In the genomic region with DNA sequence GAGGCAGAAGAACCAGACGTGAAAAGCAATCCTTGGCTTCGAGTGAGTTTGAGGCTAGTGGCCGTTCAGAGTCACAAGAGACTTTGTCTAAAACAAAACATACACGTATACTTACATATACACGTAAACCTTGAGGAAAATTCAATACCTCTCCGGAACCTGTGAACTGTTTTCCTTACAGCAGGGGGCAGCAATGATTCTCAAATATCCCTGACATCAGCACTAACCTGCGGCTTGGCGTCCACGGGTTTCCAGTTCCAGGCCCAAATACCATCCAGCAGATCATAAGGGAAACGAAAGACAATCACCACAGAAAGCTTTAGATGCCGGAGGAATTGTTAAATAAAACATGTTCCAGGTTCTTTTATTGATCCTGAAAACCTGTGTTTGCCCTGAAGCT, we compare ENCODE assay signal across 9 mouse cellular contexts. TPM values are rescaled to one million over a fixed set of nuclear protein-coding genes. Genes with fewer than 3 reads are reported as not detected.
DNase-seq lines count a peak whose midpoint lies in the region; ATAC-seq and TF ChIP-seq lines count a peak whose summit lies in the region.
"Had no signal": no experiment of that assay in that cellular context is flagged by ENCODE, and none has a peak within 500 bp of the region (broad histone marks: within the 10 kb centered on the region; RNA-seq: fewer than 3 reads in every experiment).

No protein-coding gene starts in this region.

- H3K36me3 ChIP-seq in forebrain, embryonic 11.5 days (ENCODE audit: control insufficient read depth, insufficient read depth, low read length) = no peaks in the 10 kb centered on the region
- no peaks in the 10 kb centered on the region for H3K36me3 ChIP-seq in forebrain, embryonic 15.5 days
- H3K36me3 ChIP-seq in hindbrain, postnatal 0 days (ENCODE audit: insufficient read depth, low read length) = no peaks in the 10 kb centered on the region
- H3K36me3 ChIP-seq: neural tube, embryonic 12.5 days had no signal

- no peak overlapping the region for H3K4me3 ChIP-seq in forebrain, embryonic 11.5 days (ENCODE audit: low read depth, low read length)
- H3K4me3 ChIP-seq in forebrain, embryonic 15.5 days = no peak overlapping the region
- H3K4me3 ChIP-seq in bone marrow macrophage, adult 2 months (ENCODE audit: insufficient read depth, low read length) = no peak overlapping the region
- H3K4me3 ChIP-seq in hindbrain, postnatal 0 days (ENCODE audit: low read length) = no peak overlapping the region
- H3K4me3 ChIP-seq: neural tube, embryonic 12.5 days had no signal

- H3K4me1 ChIP-seq in forebrain, embryonic 11.5 days (replicated peaks; ENCODE audit: control insufficient read depth, insufficient read depth, low read length) = no peaks in the 10 kb centered on the region; the same call in 1 of the 2 replicates
- no peaks in the 10 kb centered on the region for H3K4me1 ChIP-seq in forebrain, embryonic 15.5 days
- 0 out of 2 replicates have a peak, but pooled peaks cover 2% of the 10 kb centered on the region for H3K4me1 ChIP-seq in bone marrow macrophage, adult 2 months (ENCODE audit: control insufficient read depth, insufficient read depth, low read length)
- H3K4me1 ChIP-seq in hindbrain, postnatal 0 days (ENCODE audit: insufficient read depth, low read length) = no peaks in the 10 kb centered on the region
- H3K4me1 ChIP-seq: neural tube, embryonic 12.5 days had no signal

- no peak for TF ChIP-seq POLR2A in bone marrow macrophage, adult 2 months (IDR thresholded peaks at IDR 0.05; ENCODE audit: borderline replicate concordance, low read depth, low read length)

- no peaks in the 10 kb centered on the region for H3K27me3 ChIP-seq in forebrain, embryonic 11.5 days (ENCODE audit: control insufficient read depth, insufficient read depth, low read length)
- H3K27me3 ChIP-seq in forebrain, embryonic 15.5 days = no peaks in the 10 kb centered on the region
- no peaks in the 10 kb centered on the region for H3K27me3 ChIP-seq in hindbrain, postnatal 0 days (ENCODE audit: insufficient read depth, low read length)
- H3K27me3 ChIP-seq: neural tube, embryonic 12.5 days had no signal

- no peaks in the 10 kb centered on the region for H3K9me3 ChIP-seq in forebrain, embryonic 11.5 days (ENCODE audit: control insufficient read depth, low read length)
- H3K9me3 ChIP-seq in forebrain, embryonic 15.5 days = no peaks in the 10 kb centered on the region
- no peaks in the 10 kb centered on the region for H3K9me3 ChIP-seq in hindbrain, postnatal 0 days (ENCODE audit: low read length)
- H3K9me3 ChIP-seq: neural tube, embryonic 12.5 days had no signal

- TF ChIP-seq CTCF in bone marrow macrophage, adult 2 months (IDR thresholded peaks at IDR 0.05; ENCODE audit: low read depth, low read length) = peak; percentile 51
- TF ChIP-seq CTCF in hindbrain, postnatal 0 days (IDR thresholded peaks at IDR 0.05; ENCODE audit: low read depth) = peak; percentile 77

- no peak overlapping the region for H3K27ac ChIP-seq in forebrain, embryonic 11.5 days (ENCODE audit: low read depth, low read length)
- H3K27ac ChIP-seq in forebrain, embryonic 15.5 days (replicated peaks) = no peak overlapping the region
- H3K27ac ChIP-seq in bone marrow macrophage, adult 2 months (ENCODE audit: insufficient read depth, low read depth, low read length) = no peak overlapping the region
- H3K27ac ChIP-seq in hindbrain, postnatal 0 days = no peak overlapping the region
- H3K27ac ChIP-seq: neural tube, embryonic 12.5 days had no signal

- H3K9ac ChIP-seq in forebrain, embryonic 11.5 days (ENCODE audit: low read length) = no peak overlapping the region
- H3K9ac ChIP-seq in forebrain, embryonic 15.5 days (replicated peaks) = no peak overlapping the region
- no peak overlapping the region for H3K9ac ChIP-seq in hindbrain, postnatal 0 days (replicated peaks; ENCODE audit: low read length)
- H3K9ac ChIP-seq: neural tube, embryonic 12.5 days had no signal

- no peak for ATAC-seq in forebrain, embryonic 11.5 days (replicated peaks; ENCODE audit: low FRiP score)
- ATAC-seq in forebrain, embryonic 15.5 days (replicated peaks) = no peak
- no peak for ATAC-seq in hindbrain, postnatal 0 days
- peak; percentile 94 for ATAC-seq in megakaryocyte, adult 5-6 weeks (ENCODE audit: poor library complexity, severe bottlenecking)

- DNase-seq in forebrain, embryonic 11.5 days (ENCODE audit: low spot score) = peak; percentile 79
- peak; percentile 64 for DNase-seq in fibroblast of lung, adult 2 months (ENCODE audit: low read depth)
- DNase-seq in hindbrain, postnatal 0 days (ENCODE audit: low spot score) = peak; percentile 89
- peak; percentile 65 to 86 for DNase-seq in layer of hippocampus, postnatal 25 days (ENCODE audit: extremely low spot score in 1 of 2, low spot score in 1 of 2)
- DNase-seq in right cerebral cortex, postnatal 4 days = peak; percentile 75

- WGBS in forebrain, embryonic 11.5 days = 22% methylated on average over 11 of the region's 11 CpGs
- whole genome bisulfite sequencing in forebrain, embryonic 15.5 days = 11% methylated on average over 11 of the region's 11 CpGs
- 13% methylated on average over 11 of the region's 11 CpGs for WGBS in hindbrain, postnatal 0 days

- H3K4me2 ChIP-seq in forebrain, embryonic 11.5 days (ENCODE audit: low read depth, low read length, severe bottlenecking) = no peak overlapping the region
- no peak overlapping the region for H3K4me2 ChIP-seq in forebrain, embryonic 15.5 days (replicated peaks)
- H3K4me2 ChIP-seq in hindbrain, postnatal 0 days (ENCODE audit: low read depth, low read length) = no peak overlapping the region
- H3K4me2 ChIP-seq: neural tube, embryonic 12.5 days had no signal

RNA-seq across cellular contexts. Expression of gene Terf2, which starts 19.7 kb away (rescaled TPM):
- 15.9 and 18.3 TPM in 2 replicates for polyA plus RNA-seq in forebrain, embryonic 11.5 days (2014; fragmentation: Nextera tagmentation; extraction: Ambion mirVana)
- 22.8 and 26.1 TPM in 2 replicates for polyA plus RNA-seq in forebrain, embryonic 15.5 days (2015; fragmentation: Nextera tagmentation; extraction: Ambion mirVana)
- 34.2 and 36.0 TPM in 2 replicates for polyA plus RNA-seq in bone marrow macrophage, adult 2 months (2012; ENCODE audit: insufficient read depth, insufficient read length, missing spikeins)
- total RNA-seq in hindbrain, postnatal 0 days (2014; rRNA removed) = 15.5 TPM in 2 replicates
- polyA plus RNA-seq in hindbrain, postnatal 0 days (2015; fragmentation: Nextera tagmentation; extraction: Ambion mirVana) = 22.9 and 23.2 TPM in 2 replicates
- 10 to 100 TPM; 31.2 to 35.8 TPM for total RNA-seq in layer of hippocampus, postnatal 25 days (2021)
- 22.6 and 26.6 TPM in 2 replicates for total RNA-seq in megakaryocyte, adult 5-6 weeks (2015)
- total RNA-seq in megakaryocyte, adult 5-6 weeks (2017) = 18.5 and 19.0 TPM in 2 replicates

RNA-seq across cellular contexts. Expression of gene Cyb5b, which starts 34.4 kb away (rescaled TPM):
- polyA plus RNA-seq in forebrain, embryonic 11.5 days (2014; fragmentation: Nextera tagmentation; extraction: Ambion mirVana) = 168 and 173 TPM in 2 replicates
- 103 and 105 TPM in 2 replicates for polyA plus RNA-seq in forebrain, embryonic 15.5 days (2015; fragmentation: Nextera tagmentation; extraction: Ambion mirVana)
- polyA plus RNA-seq in bone marrow macrophage, adult 2 months (2012; ENCODE audit: insufficient read depth, insufficient read length, missing spikeins) = 43.3 and 47.8 TPM in 2 replicates
- 89.5 and 95.2 TPM in 2 replicates for total RNA-seq in hindbrain, postnatal 0 days (2014; rRNA removed)
- 81.6 and 82.9 TPM in 2 replicates for polyA plus RNA-seq in hindbrain, postnatal 0 days (2015; fragmentation: Nextera tagmentation; extraction: Ambion mirVana)
- total RNA-seq in layer of hippocampus, postnatal 25 days (2021) = 100 to 1,000 TPM in 1 of 2 experiments, 10 to 100 TPM in 1; 93.9 to 105 TPM
- 41.8 and 43.9 TPM in 2 replicates for total RNA-seq in megakaryocyte, adult 5-6 weeks (2015)
- 43.9 and 46.7 TPM in 2 replicates for total RNA-seq in megakaryocyte, adult 5-6 weeks (2017)

RNA-seq across cellular contexts. Expression of gene Tmed6, which starts 50.6 kb away (rescaled TPM):
- not detected in 2 replicates for polyA plus RNA-seq in forebrain, embryonic 11.5 days (2014; fragmentation: Nextera tagmentation; extraction: Ambion mirVana)
- polyA plus RNA-seq in forebrain, embryonic 15.5 days (2015; fragmentation: Nextera tagmentation; extraction: Ambion mirVana) = not detected in 2 replicates
- polyA plus RNA-seq in bone marrow macrophage, adult 2 months (2012; ENCODE audit: insufficient read depth, insufficient read length, missing spikeins) = not detected in 2 replicates
- total RNA-seq in hindbrain, postnatal 0 days (2014; rRNA removed) = not detected in 2 replicates
- polyA plus RNA-seq in hindbrain, postnatal 0 days (2015; fragmentation: Nextera tagmentation; extraction: Ambion mirVana) = not detected in 2 replicates
- not detected for total RNA-seq in layer of hippocampus, postnatal 25 days (2021)
- total RNA-seq in megakaryocyte, adult 5-6 weeks (2015) = 0.57 TPM in 1 of 2 replicates, not detected in the other
- not detected in 2 replicates for total RNA-seq in megakaryocyte, adult 5-6 weeks (2017)
- polyA plus RNA-seq: neural tube, embryonic 12.5 days had no signal

RNA-seq across cellular contexts. Expression of gene Nip7, which starts 59.3 kb away (rescaled TPM):
- 99.7 and 101 TPM in 2 replicates for polyA plus RNA-seq in forebrain, embryonic 11.5 days (2014; fragmentation: Nextera tagmentation; extraction: Ambion mirVana)
- 81.0 and 84.1 TPM in 2 replicates for polyA plus RNA-seq in forebrain, embryonic 15.5 days (2015; fragmentation: Nextera tagmentation; extraction: Ambion mirVana)
- polyA plus RNA-seq in bone marrow macrophage, adult 2 months (2012; ENCODE audit: insufficient read depth, insufficient read length, missing spikeins) = 23.4 and 31.0 TPM in 2 replicates
- 16.1 and 20.7 TPM in 2 replicates for total RNA-seq in hindbrain, postnatal 0 days (2014; rRNA removed)
- 58.1 and 59.5 TPM in 2 replicates for polyA plus RNA-seq in hindbrain, postnatal 0 days (2015; fragmentation: Nextera tagmentation; extraction: Ambion mirVana)
- 10 to 100 TPM; 44.4 to 45.9 TPM for total RNA-seq in layer of hippocampus, postnatal 25 days (2021)
- total RNA-seq in megakaryocyte, adult 5-6 weeks (2015) = 16.5 and 26.4 TPM in 2 replicates
- 10.6 and 12.5 TPM in 2 replicates for total RNA-seq in megakaryocyte, adult 5-6 weeks (2017)

RNA-seq across cellular contexts. Expression of gene Cog8, which starts 59.5 kb away (rescaled TPM):
- 43.3 and 43.8 TPM in 2 replicates for polyA plus RNA-seq in forebrain, embryonic 11.5 days (2014; fragmentation: Nextera tagmentation; extraction: Ambion mirVana)
- 42.2 and 45.7 TPM in 2 replicates for polyA plus RNA-seq in forebrain, embryonic 15.5 days (2015; fragmentation: Nextera tagmentation; extraction: Ambion mirVana)
- polyA plus RNA-seq in bone marrow macrophage, adult 2 months (2012; ENCODE audit: insufficient read depth, insufficient read length, missing spikeins) = 24.0 and 27.8 TPM in 2 replicates
- 47.9 and 48.8 TPM in 2 replicates for total RNA-seq in hindbrain, postnatal 0 days (2014; rRNA removed)
- polyA plus RNA-seq in hindbrain, postnatal 0 days (2015; fragmentation: Nextera tagmentation; extraction: Ambion mirVana) = 33.0 and 33.2 TPM in 2 replicates
- 10 to 100 TPM; 28.7 to 28.9 TPM for total RNA-seq in layer of hippocampus, postnatal 25 days (2021)
- total RNA-seq in megakaryocyte, adult 5-6 weeks (2015) = 14.7 and 16.8 TPM in 2 replicates
- 17.7 and 24.3 TPM in 2 replicates for total RNA-seq in megakaryocyte, adult 5-6 weeks (2017)
